Mouse (Mus musculus) liver, embryonic 14.5 days (tissue): ENCODE measurements around the gene Nhlrc4. TPM values are rescaled to one million over a fixed set of nuclear protein-coding genes. Genes with fewer than 3 reads are reported as not detected.

ENCODE experiments used
- ATAC-seq: fragments of 200-750 bp; cut with Nextera tagmentation; 2 replicates; pipeline ENCODE4 v1.8.0; 2017; ENCODE audit warnings: moderate number of reproducible peaks, mild to moderate bottlenecking, moderate library complexity; ENCODE audit not compliant: insufficient read depth
- DNase-seq, 3 experiments: peaks; one replicate each; pipeline ENCODE4 v3.0.0-alpha.2; 2012 to 2013; ENCODE audit warnings: low read depth in 3 of 3, low spot score in 3 of 3
- H3K27ac ChIP-seq: fragments of 300-500 bp; sonication (generic); 2 replicates; pipeline ENCODE4 v1.5.1; 2014; ENCODE audit warnings: moderate library complexity, mild to moderate bottlenecking, control low read depth, inconsistent platforms
- H3K27me3 ChIP-seq: fragments of 300-500 bp; sonication (generic); 2 replicates; pipeline ENCODE4 v1.6.1; 2014; ENCODE audit warnings: mild to moderate bottlenecking, low read length, moderate library complexity; ENCODE audit not compliant: control insufficient read depth, insufficient read depth
- H3K36me3 ChIP-seq: fragments of 300-500 bp; sonication (generic); replicated peaks from 2 replicates; pipeline ENCODE4 v1.6.1; 2014; ENCODE audit warnings: low read depth; ENCODE audit not compliant: control insufficient read depth, insufficient read depth
- H3K4me1 ChIP-seq, 2 experiments: fragments of 200-500 bp in 1 of 2; fragments of 300-500 bp in 1 of 2; sonication (generic) in 1 of 2; replicated peaks; 2 replicates each; pipeline ENCODE4 v1.6.1; 2012 to 2014; ENCODE audit warnings: antibody characterized with exemption in 1 of 2, inconsistent platforms in 1 of 2, low read length in 1 of 2; ENCODE audit not compliant: control insufficient read depth in 2 of 2, insufficient read depth in 2 of 2
- H3K4me2 ChIP-seq: fragments of 300-500 bp; sonication (generic); 2 replicates; pipeline ENCODE4 v1.6.1; 2014; ENCODE audit warnings: low read depth, mild to moderate bottlenecking, control low read depth, moderate library complexity
- H3K4me3 ChIP-seq, 2 experiments: fragments of 200-500 bp in 1 of 2; fragments of 300-500 bp in 1 of 2; sonication (generic) in 1 of 2; 2 replicates each; pipeline ENCODE4 v1.5.1; 2012 to 2014; ENCODE audit warnings: low read depth in 2 of 2, low read length in 2 of 2, mild to moderate bottlenecking in 2 of 2, control low read depth in 1 of 2, inconsistent platforms in 1 of 2, moderate library complexity in 1 of 2; ENCODE audit not compliant: insufficient read depth in 1 of 2
- H3K9ac ChIP-seq: fragments of 300-500 bp; sonication (generic); replicated peaks from 2 replicates; pipeline ENCODE4 v1.6.1; 2014; ENCODE audit warnings: mild to moderate bottlenecking, control low read depth, moderate library complexity
- H3K9me3 ChIP-seq: fragments of 300-500 bp; sonication (generic); 2 replicates; pipeline ENCODE4 v1.6.1; 2016; ENCODE audit warnings: low read length, mixed read lengths; ENCODE audit not compliant: control insufficient read depth
- CTCF ChIP-seq: IDR thresholded peaks from 2 replicates; pipeline ENCODE4 v1.5.1; 2016; ENCODE audit warnings: antibody characterized with exemption, low read depth, control low read depth
- EP300 ChIP-seq: IDR thresholded peaks from 2 replicates; pipeline ENCODE4 v1.6.1; 2016; ENCODE audit warnings: antibody characterized with exemption, low read depth
- WGBS: fragments of 180-500 bp; shearing (Covaris S2); extraction: QIAGEN DNeasy Blood & Tissue Kit; methylation state at CpG from one replicate; pipeline ENCODE4 v1.1.7; 2014; ENCODE audit not compliant: insufficient replicate concordance; 5-methylcytosine and 5-hydroxymethylcytosine counted together
- polyA plus RNA-seq, 2 experiments: library from polyadenylated mRNA; depleted of rRNA in 1 of 2; stranded (reverse) in 1 of 2; unstranded in 1 of 2; fragments of >200 nt; fragmentation: Nextera tagmentation in 1 of 2; extraction: Ambion mirVana in 1 of 2; gene quantifications; 2 replicates each; pipeline versions ENCODE4 v1.2.1 to v1.2.3; 2012 to 2014

The Nhlrc4 gene
- polyA plus RNA-seq, 2 experiments, result 1.9 to 8.9 TPM

- H3K27me3 ChIP-seq, result no peaks in the 10 kb centered on the region
- TF ChIP-seq CTCF (no peak), EP300 (no peak)
- peak within 1 kb of the TSS; percentile 5; the same call in 1 of the 2 replicates for H3K27ac ChIP-seq
- DNase-seq, result peak; percentile 74 to 78 (median 77)
- H3K9me3 ChIP-seq, result no peaks in the 10 kb centered on the region
- H3K36me3 ChIP-seq, result no peaks in the 10 kb centered on the region
- peak within 1 kb of the TSS; percentile 87 for H3K4me2 ChIP-seq
- H3K4me3 ChIP-seq, result peak within 1 kb of the TSS; percentile 67 to 86
- peak; percentile 96 for ATAC-seq
- H3K9ac ChIP-seq, result peak within 1 kb of the TSS; percentile 86
- H3K4me1 ChIP-seq, result peaks cover 17 to 28% of the 10 kb centered on the region in 2 experiments
- WGBS, result under 1% methylated on average over 88 of the region's 91 CpGs
Observed at GRCm38 (mm10) chr17:25985306-25986294, 40.8 kb upstream of the Nhlrc4 start, which contains the start of gene Capn15. Gene Capn15 (minus strand): TSS chr17:25985796.

GRCm38 (mm10) chr17:25984556-25985305, 40.0 kb upstream of the Nhlrc4 start:
- ATAC-seq (peak; percentile 11; the same call in 1 of the 2 replicates), DNase-seq (no peak)
- no peaks in the 10 kb centered on the region for H3K36me3 ChIP-seq
- peak overlapping the region; percentile 67 to 86 for H3K4me3 ChIP-seq
- peaks cover 17 to 27% of the 10 kb centered on the region in 2 experiments for H3K4me1 ChIP-seq
- no peaks in the 10 kb centered on the region for H3K27me3 ChIP-seq
- peak overlapping the region; percentile 86 for H3K9ac ChIP-seq
- no peaks in the 10 kb centered on the region for H3K9me3 ChIP-seq
- H3K27ac ChIP-seq, result peak overlapping the region; percentile 5; the same call in 1 of the 2 replicates
- WGBS, result 9% methylated on average over 17 of the region's 17 CpGs
- H3K4me2 ChIP-seq, result peak overlapping the region; percentile 87
- 0 out of 2 replicates have a peak, but pooled peaks have one; percentile 11 for TF ChIP-seq CTCF
- TF ChIP-seq EP300, result no peak

- H3K27ac ChIP-seq, result no peak overlapping the region
- H3K4me1 ChIP-seq, result peaks cover 17 to 33% of the 10 kb centered on the region in 2 experiments
- H3K4me2 ChIP-seq, result peak overlapping the region; percentile 87
- WGBS, result 94% methylated on average over 1 of the region's 1 CpGs
- no peak for DNase-seq
- no peak overlapping the region for H3K9ac ChIP-seq
- no peak for TF ChIP-seq EP300
- TF ChIP-seq CTCF, result no peak
- H3K27me3 ChIP-seq, result no peaks in the 10 kb centered on the region
- H3K9me3 ChIP-seq, result no peaks in the 10 kb centered on the region
- ATAC-seq, result no peak
- no peaks in the 10 kb centered on the region for H3K36me3 ChIP-seq
- H3K4me3 ChIP-seq, result peak overlapping the region; percentile 67 to 86
Observed at GRCm38 (mm10) chr17:25984066-25984465, 39.3 kb upstream of the Nhlrc4 start.

- peaks cover 17 to 33% of the 10 kb centered on the region in 2 experiments for H3K4me1 ChIP-seq
- DNase-seq (no peak), ATAC-seq (no peak)
- H3K9ac ChIP-seq, result no peak overlapping the region
- no peaks in the 10 kb centered on the region for H3K36me3 ChIP-seq
- TF ChIP-seq EP300, result no peak
- no peak for TF ChIP-seq CTCF
- no peak overlapping the region for H3K4me2 ChIP-seq
- H3K9me3 ChIP-seq, result no peaks in the 10 kb centered on the region
- no peak overlapping the region for H3K4me3 ChIP-seq
- no peaks in the 10 kb centered on the region for H3K27me3 ChIP-seq
- 82% methylated on average over 3 of the region's 3 CpGs for WGBS
- H3K27ac ChIP-seq, result no peak overlapping the region
Observed at GRCm38 (mm10) chr17:25982913-25983312, 38.2 kb upstream of the Nhlrc4 start.
